Mouse (Mus musculus) megakaryocyte, embryonic 14.5 days (primary cell): ENCODE data around the gene Ube3b.

ENCODE experiments used
- FLI1 ChIP-seq: IDR thresholded peaks from 2 replicates; pipeline ENCODE4 v1.6.1; 2012; ENCODE audit warnings: low read length, inconsistent platforms, mixed read lengths
- GATA1 ChIP-seq: IDR thresholded peaks from 3 replicates; pipeline ENCODE4 v1.6.1; 2012; ENCODE audit warnings: mixed read lengths, low read length, inconsistent platforms, borderline replicate concordance

DNA sequence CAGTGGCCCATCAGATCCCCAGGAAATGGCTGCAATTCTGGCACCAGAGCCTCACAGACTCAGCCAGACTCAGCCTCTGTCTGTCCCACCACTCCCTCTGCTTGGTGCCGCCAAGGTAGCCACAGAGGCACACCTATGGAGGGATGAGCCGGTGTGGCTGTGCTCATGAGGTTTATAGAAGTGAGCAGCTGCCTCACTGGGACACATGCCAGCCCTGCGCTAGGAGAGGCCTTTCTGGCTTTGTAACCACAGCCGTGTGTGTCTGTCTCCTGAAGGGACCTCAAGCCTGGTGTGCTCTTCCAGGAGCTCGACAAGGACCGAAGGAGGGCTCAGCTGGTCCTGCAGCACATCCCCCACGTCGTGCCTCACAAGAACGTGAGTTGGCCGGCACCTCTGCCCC lies 26.9 kb downstream of the Ube3b start:
- TF ChIP-seq GATA1 (no peak), FLI1 (no peak)
